Mouse (Mus musculus) liver, postnatal 0 days (tissue): ENCODE results near the gene Tgm1. TPM values are rescaled to one million over a fixed set of nuclear protein-coding genes. Genes with fewer than 3 reads are reported as not detected.

Source experiments
- ATAC-seq: fragments of 200-750 bp; cut with Nextera tagmentation; 2 replicates; pipeline ENCODE4 v1.8.0; 2017; ENCODE audit warnings: mild to moderate bottlenecking, moderate library complexity
- DNase-seq: peaks from one replicate; pipeline ENCODE4 v3.0.0-alpha.2; 2016
- H3K27ac ChIP-seq: fragments of 300-500 bp; sonication (generic); 2 replicates; pipeline ENCODE4 v1.5.1; 2014; ENCODE audit warnings: antibody characterized with exemption, moderate library complexity, mild to moderate bottlenecking, low read depth
- H3K27me3 ChIP-seq: fragments of 300-500 bp; sonication (generic); 2 replicates; pipeline ENCODE4 v1.6.1; 2014; ENCODE audit warnings: low read length, control low read depth, mixed read lengths; ENCODE audit not compliant: insufficient read depth
- H3K36me3 ChIP-seq: fragments of 300-500 bp; sonication (generic); replicated peaks from 2 replicates; pipeline ENCODE4 v1.6.1; 2014; ENCODE audit warnings: mild to moderate bottlenecking, control low read depth, low read length, moderate library complexity, mixed read lengths; ENCODE audit not compliant: insufficient read depth
- H3K4me1 ChIP-seq: fragments of 300-500 bp; sonication (generic); 2 replicates; pipeline ENCODE4 v1.6.1; 2014; ENCODE audit warnings: antibody characterized with exemption, mild to moderate bottlenecking, control low read depth; ENCODE audit not compliant: insufficient read depth
- H3K4me2 ChIP-seq: fragments of 300-500 bp; sonication (generic); 2 replicates; pipeline ENCODE4 v1.6.1; 2014; ENCODE audit warnings: low read depth, mild to moderate bottlenecking, low read length, moderate library complexity, mixed read lengths
- H3K4me3 ChIP-seq: fragments of 300-500 bp; sonication (generic); 2 replicates; pipeline ENCODE4 v1.5.1; 2014; ENCODE audit warnings: low read depth, low read length
- H3K9ac ChIP-seq: fragments of 300-500 bp; sonication (generic); replicated peaks from 2 replicates; pipeline ENCODE4 v1.6.1; 2014; ENCODE audit warnings: mild to moderate bottlenecking, moderate library complexity
- H3K9me3 ChIP-seq: fragments of 300-500 bp; sonication (generic); 2 replicates; pipeline ENCODE4 v1.6.1; 2016; ENCODE audit warnings: mild to moderate bottlenecking, control low read depth, low read length, mixed read lengths
- CTCF ChIP-seq: sonication (generic); IDR thresholded peaks from 2 replicates; pipeline ENCODE4 v1.5.1; 2016; ENCODE audit warnings: antibody characterized with exemption, low read depth
- EP300 ChIP-seq: IDR thresholded peaks from 2 replicates; pipeline ENCODE4 v1.6.1; 2016; ENCODE audit warnings: antibody characterized with exemption, low read depth, mild to moderate bottlenecking
- WGBS: fragments of 180-500 bp; shearing (Covaris S2); extraction: QIAGEN DNeasy Blood & Tissue Kit; methylation state at CpG from one replicate; pipeline ENCODE4 v1.1.7; 2014; ENCODE audit not compliant: insufficient replicate concordance; 5-methylcytosine and 5-hydroxymethylcytosine counted together
- polyA plus RNA-seq: library from polyadenylated mRNA; unstranded; fragments of >200 nt; fragmentation: Nextera tagmentation; extraction: Ambion mirVana; gene quantifications from 2 replicates; pipeline ENCODE4 v1.2.1, GENCODE M21; 2015

The Tgm1 gene
- polyA plus RNA-seq, 1 experiment from 2014 or later = 4.7 TPM

DNA sequence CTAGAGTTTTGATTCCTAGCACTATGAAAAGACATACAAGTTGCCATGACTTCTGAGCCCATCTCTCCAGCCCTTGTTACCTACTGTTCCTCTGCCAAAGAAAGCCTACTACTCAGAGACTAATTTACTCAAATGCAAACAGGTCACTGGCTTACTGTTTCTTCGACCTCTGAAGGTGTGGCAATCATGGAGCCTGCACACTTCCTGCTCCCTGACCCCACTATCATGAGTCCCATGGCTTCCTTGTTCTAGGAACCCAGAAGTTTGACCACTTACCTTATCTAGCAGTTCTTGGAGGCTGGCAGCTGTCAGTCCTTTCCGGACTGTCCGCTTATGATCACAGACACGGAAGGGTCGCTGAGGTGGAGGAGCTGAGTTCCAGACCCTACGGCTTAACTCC lies 43.8 kb upstream of the Tgm1 start:
- H3K9me3 ChIP-seq = no peaks in the 10 kb centered on the region
- peak; percentile 24; the same call in 1 of the 2 replicates for ATAC-seq
- TF ChIP-seq EP300 (0 out of 2 replicates have a peak, but pooled peaks have one; percentile 18), CTCF (no peak)
- no peak for DNase-seq
- peak overlapping the region; percentile 63 for H3K4me2 ChIP-seq
- H3K27me3 ChIP-seq = peaks cover 16% of the 10 kb centered on the region; the same call in 1 of the 2 replicates
- peak overlapping the region; percentile 37 for H3K9ac ChIP-seq
- H3K4me1 ChIP-seq = peaks cover 20% of the 10 kb centered on the region
- peak overlapping the region; percentile 88 for H3K27ac ChIP-seq
- WGBS = 21% methylated on average over 6 of the region's 6 CpGs
- peak overlapping the region; percentile 32 for H3K4me3 ChIP-seq
- H3K36me3 ChIP-seq = peaks cover 35% of the 10 kb centered on the region

DNA sequence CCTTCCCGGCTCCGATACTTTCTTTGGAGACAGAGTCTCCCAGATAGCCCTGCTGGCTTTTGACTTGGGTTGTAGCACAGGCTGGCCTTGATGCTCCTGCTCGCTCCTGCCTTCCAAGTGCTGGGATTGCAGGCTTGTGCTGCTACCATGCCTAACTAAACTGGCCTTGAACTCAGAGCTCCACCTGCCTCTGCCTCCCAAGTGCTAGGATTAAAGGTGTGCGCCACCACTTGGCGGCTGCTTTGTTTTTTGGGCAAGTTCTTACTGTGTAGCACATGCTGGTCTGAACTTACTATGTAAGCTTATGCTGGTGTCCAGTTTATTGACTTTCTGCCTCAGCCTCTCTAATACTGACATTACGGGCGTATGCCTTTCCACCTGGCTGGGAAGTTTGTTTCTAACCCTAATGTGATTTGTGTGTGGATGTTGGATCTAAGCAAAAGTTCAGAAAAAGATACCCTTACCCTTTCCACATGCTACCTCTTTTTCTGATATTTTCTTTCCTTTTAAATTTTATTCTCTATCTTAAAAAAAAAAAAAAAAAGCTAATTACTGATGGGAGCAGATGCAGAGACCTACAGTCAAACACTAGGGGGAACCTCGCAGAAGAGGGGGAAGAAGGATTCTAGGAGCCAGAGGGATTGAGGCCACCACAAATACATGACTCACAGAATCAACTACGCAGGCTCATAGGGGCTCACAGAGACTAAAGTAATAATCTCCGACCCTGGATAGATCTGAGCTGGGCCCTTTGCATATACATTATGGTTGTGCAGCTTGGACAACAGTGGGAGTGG lies 33.5 kb upstream of the Tgm1 start:
- Histone ChIP-seq H3K36me3 (peaks cover 31% of the 10 kb centered on the region), H3K4me2 (peak overlapping the region; percentile 96), H3K4me3 (peak overlapping the region; percentile 98; the same call in 1 of the 2 replicates), H3K9me3 (no peaks in the 10 kb centered on the region), H3K9ac (peak overlapping the region; percentile 41; the same call in 1 of the 2 replicates), H3K27ac (no peak overlapping the region), H3K4me1 (peaks cover 24% of the 10 kb centered on the region), H3K27me3 (no peaks in the 10 kb centered on the region)
- no peak for TF ChIP-seq EP300
- TF ChIP-seq CTCF = 0 out of 2 replicates have a peak, but pooled peaks have one; percentile 11
- 78% methylated on average over 10 of the region's 10 CpGs for WGBS
- ATAC-seq = no peak
- DNase-seq = no peak

DNA sequence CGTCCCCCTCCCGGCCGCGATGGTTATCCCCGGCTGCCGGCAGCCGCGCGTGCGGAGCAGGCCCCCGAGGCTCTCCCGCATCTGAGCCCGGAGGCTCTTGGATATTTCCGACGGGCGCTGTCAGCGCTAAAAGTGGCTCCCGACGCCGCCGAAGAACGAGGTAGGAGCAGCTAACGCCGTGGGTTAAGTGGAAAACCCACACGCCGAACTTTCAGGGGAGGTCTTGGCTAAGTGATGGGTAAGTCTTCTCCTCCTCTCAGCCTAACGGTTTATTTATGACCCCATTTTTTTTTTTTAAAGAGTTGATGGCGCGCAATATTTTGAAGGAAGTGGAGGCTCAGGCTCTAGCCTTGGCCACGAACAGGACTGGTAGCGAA lies 32.1 kb upstream of the Tgm1 start:
- peaks cover 22% of the 10 kb centered on the region for H3K36me3 ChIP-seq
- no peaks in the 10 kb centered on the region for H3K9me3 ChIP-seq
- peak overlapping the region; percentile 96 for H3K4me2 ChIP-seq
- ATAC-seq = no peak
- H3K27ac ChIP-seq = peak overlapping the region; percentile 76
- H3K4me1 ChIP-seq = peaks cover 24% of the 10 kb centered on the region
- TF ChIP-seq CTCF = no peak
- TF ChIP-seq EP300 = no peak
- H3K9ac ChIP-seq = peak overlapping the region; percentile 85
- peak overlapping the region; percentile 98 for H3K4me3 ChIP-seq
- no peak for DNase-seq
- H3K27me3 ChIP-seq = no peaks in the 10 kb centered on the region
- under 1% methylated on average over 31 of the region's 31 CpGs for WGBS

DNA sequence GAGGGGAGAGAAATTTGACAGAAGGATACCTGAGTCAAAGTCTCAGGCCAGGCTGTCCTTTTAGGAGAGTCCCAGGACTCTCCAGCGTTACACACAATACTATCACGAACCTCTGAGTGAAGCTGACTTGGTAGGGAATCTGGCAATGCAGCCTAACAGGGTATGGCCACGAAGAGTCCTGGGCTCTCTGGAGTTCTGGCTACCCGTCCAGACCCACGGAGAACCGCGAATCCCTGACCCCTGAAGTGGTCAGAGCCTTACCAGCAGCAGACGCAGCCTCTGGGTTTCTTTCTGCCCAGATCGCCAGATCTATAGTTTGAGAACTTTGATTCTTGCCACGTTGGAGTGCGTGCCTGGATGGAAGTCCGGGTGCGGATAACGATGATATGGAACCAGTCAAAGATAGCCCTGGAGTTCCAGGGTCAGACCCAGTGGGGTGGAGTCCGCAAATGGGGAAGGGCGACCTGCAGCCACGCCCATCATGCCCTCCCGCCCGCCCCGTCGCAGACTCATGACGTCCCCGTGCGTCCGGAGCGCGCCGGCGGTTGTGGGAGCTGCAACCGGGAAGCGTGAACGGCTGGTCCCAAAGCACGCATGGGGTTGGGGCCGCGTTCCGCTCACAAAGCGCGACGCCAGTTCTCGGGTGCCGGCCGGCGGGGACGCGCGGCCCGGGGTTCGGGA lies 31.6 kb upstream of the Tgm1 start, which contains the start of the genes Dhrs1 and Nop9:
Gene Dhrs1, minus strand, starts transcription at position 511 of the 681 bp plus-strand sequence.
Gene Nop9, plus strand, starts transcription at position 514 of the 681 bp plus-strand sequence.
- TF ChIP-seq CTCF = no peak
- TF ChIP-seq EP300 = no peak
- WGBS = 2% methylated on average over 48 of the region's 48 CpGs
- Histone ChIP-seq H3K36me3 (peaks cover 22% of the 10 kb centered on the region), H3K4me1 (peaks cover 24% of the 10 kb centered on the region), H3K4me3 (peak within 1 kb of the TSS; percentile 98), H3K27ac (peak within 1 kb of the TSS; percentile 76), H3K27me3 (no peaks in the 10 kb centered on the region), H3K4me2 (peak within 1 kb of the TSS; percentile 96), H3K9me3 (no peaks in the 10 kb centered on the region), H3K9ac (peak within 1 kb of the TSS; percentile 85)
- ATAC-seq (peak; percentile 92), DNase-seq (peak; percentile 96)

DNA sequence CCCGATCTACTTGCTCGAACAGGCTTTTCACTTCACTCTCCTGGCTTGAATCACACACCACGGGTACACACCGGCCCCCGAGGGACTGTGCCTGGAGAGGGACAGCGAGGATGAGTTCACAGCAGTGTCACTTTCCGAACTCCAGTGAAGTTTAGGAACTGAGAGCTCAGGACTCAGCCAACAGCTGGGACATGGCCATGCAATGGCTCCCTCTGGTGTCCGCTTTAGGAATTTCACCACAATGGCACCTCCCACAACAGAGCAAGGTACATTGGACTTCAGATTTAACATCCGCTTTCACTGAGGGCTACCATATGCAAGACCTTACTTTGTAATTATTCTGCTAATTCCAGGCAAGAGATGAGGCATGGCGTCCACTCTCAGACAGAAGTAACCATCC lies 30.0 kb upstream of the Tgm1 start:
- TF ChIP-seq EP300 (no peak), CTCF (peak; percentile 100)
- Histone ChIP-seq H3K27ac (no peak overlapping the region), H3K9ac (no peak overlapping the region), H3K4me1 (peaks cover 24% of the 10 kb centered on the region), H3K4me2 (peak overlapping the region; percentile 96), H3K27me3 (no peaks in the 10 kb centered on the region), H3K36me3 (peaks cover 26% of the 10 kb centered on the region), H3K9me3 (no peaks in the 10 kb centered on the region), H3K4me3 (no peak overlapping the region)
- peak; percentile 60 for ATAC-seq
- peak; percentile 91 for DNase-seq
- WGBS = 16% methylated on average over 10 of the region's 10 CpGs
